In the genomic region with DNA sequence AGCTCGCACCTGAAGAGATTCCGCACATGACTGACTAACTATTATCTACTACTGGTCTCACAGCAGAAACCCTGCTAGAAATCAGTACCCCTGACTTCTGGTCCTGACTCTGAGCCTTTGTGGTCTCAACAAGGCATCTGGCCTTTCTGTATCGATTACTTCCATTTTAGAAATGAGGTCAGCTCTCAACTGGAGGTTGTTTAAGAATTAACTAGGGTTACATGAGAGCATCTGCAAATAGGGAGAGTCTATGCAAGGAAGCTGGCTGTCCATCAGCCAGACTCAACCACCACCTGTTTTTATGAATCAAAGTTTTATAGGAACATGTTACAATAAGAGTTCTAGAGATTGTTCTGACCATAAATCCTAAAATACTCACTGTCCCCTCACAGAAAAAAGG, we compare ENCODE assay signal across 12 mouse cellular contexts. TPM values are rescaled to one million over a fixed set of nuclear protein-coding genes. Genes with fewer than 3 reads are reported as not detected.
DNase-seq lines count a peak whose midpoint lies in the region; ATAC-seq and TF ChIP-seq lines count a peak whose summit lies in the region.
"Had no signal": no experiment of that assay in that cellular context is flagged by ENCODE, and none has a peak within 500 bp of the region (broad histone marks: within the 10 kb centered on the region; RNA-seq: fewer than 3 reads in every experiment).

No protein-coding gene starts in this region.

- peak overlapping the region; percentile 32; the same call in 1 of the 2 replicates for H3K9ac ChIP-seq in forebrain, embryonic 14.5 days (ENCODE audit: low read length)
- H3K9ac ChIP-seq in hindbrain, postnatal 0 days (replicated peaks; ENCODE audit: low read length), result peak overlapping the region; percentile 98
- peak overlapping the region; percentile 97; the same call in 1 of the 2 replicates for H3K9ac ChIP-seq in midbrain, embryonic 14.5 days (replicated peaks; ENCODE audit: low read length)

- H3K4me2 ChIP-seq in forebrain, embryonic 14.5 days (ENCODE audit: low read length), result peak overlapping the region; percentile 94
- peak overlapping the region; percentile 86 for H3K4me2 ChIP-seq in hindbrain, postnatal 0 days (ENCODE audit: low read depth, low read length)
- peak overlapping the region; percentile 95 for H3K4me2 ChIP-seq in midbrain, embryonic 14.5 days (ENCODE audit: low read length)

- no peaks in the 10 kb centered on the region for H3K9me3 ChIP-seq in forebrain, embryonic 14.5 days (replicated peaks; ENCODE audit: control insufficient read depth, low read length)
- H3K9me3 ChIP-seq in hindbrain, postnatal 0 days (ENCODE audit: low read length), result no peaks in the 10 kb centered on the region
- H3K9me3 ChIP-seq in midbrain, embryonic 14.5 days (ENCODE audit: control insufficient read depth, low read length), result no peaks in the 10 kb centered on the region

- H3K27me3 ChIP-seq in forebrain, embryonic 14.5 days (replicated peaks; ENCODE audit: control insufficient read depth, insufficient read depth, low read length), result no peaks in the 10 kb centered on the region
- no peaks in the 10 kb centered on the region for H3K27me3 ChIP-seq in hindbrain, postnatal 0 days (ENCODE audit: insufficient read depth, low read length)
- H3K27me3 ChIP-seq in midbrain, embryonic 14.5 days (ENCODE audit: control insufficient read depth, insufficient read depth, low read length), result no peaks in the 10 kb centered on the region

- TF ChIP-seq CTCF in left cerebral cortex, adult 2 months (IDR thresholded peaks at IDR 0.05), result no peak
- TF ChIP-seq CTCF in hindbrain, postnatal 0 days (IDR thresholded peaks at IDR 0.05; ENCODE audit: low read depth), result no peak

- no peak for ATAC-seq in forebrain, embryonic 14.5 days
- no peak for ATAC-seq in hindbrain, postnatal 0 days
- ATAC-seq in midbrain, embryonic 14.5 days (ENCODE audit: low FRiP score, low TSS enrichment), result no peak
- ATAC-seq in megakaryocyte, adult 5-6 weeks (ENCODE audit: poor library complexity, severe bottlenecking), result no peak

- H3K4me3 ChIP-seq in left cerebral cortex, adult 2 months, result peak overlapping the region; percentile 99
- H3K4me3 ChIP-seq in forebrain, embryonic 14.5 days (ENCODE audit: low read depth, low read length), result 0 out of 2 replicates have a peak overlapping the region, but pooled peaks have one; percentile 99
- H3K4me3 ChIP-seq in hindbrain, postnatal 0 days (ENCODE audit: low read length), result peak overlapping the region; percentile 99; the same call in 1 of the 2 replicates
- peak overlapping the region; percentile 100 for H3K4me3 ChIP-seq in midbrain, embryonic 14.5 days (replicated peaks; ENCODE audit: low read depth, low read length)

- H3K27ac ChIP-seq in left cerebral cortex, adult 2 months, result 0 out of 2 replicates have a peak overlapping the region, but pooled peaks have one; percentile 24
- no peak overlapping the region for H3K27ac ChIP-seq in forebrain, embryonic 14.5 days (ENCODE audit: low read depth, low read length)
- H3K27ac ChIP-seq in hindbrain, postnatal 0 days, result no peak overlapping the region
- H3K27ac ChIP-seq in midbrain, embryonic 14.5 days (replicated peaks; ENCODE audit: low read depth, low read length), result no peak overlapping the region

- DNase-seq in left cerebral cortex, adult 2 months (ENCODE audit: extremely low spot score in 1 of 2, low spot score in 2 of 2), result no peak
- DNase-seq in left cerebral cortex, postnatal 25 days (ENCODE audit: low spot score in 2 of 2), result no peak
- DNase-seq in forebrain, embryonic 14.5 days (ENCODE audit: low spot score), result no peak
- DNase-seq in hindbrain, postnatal 0 days (ENCODE audit: low spot score), result no peak
- no peak for DNase-seq in midbrain, embryonic 14.5 days
- DNase-seq in right cerebral cortex, postnatal 36 days (ENCODE audit: low spot score in 2 of 2), result no peak
- DNase-seq in testis, postnatal 10 days (ENCODE audit: low spot score), result no peak
- DNase-seq: cerebellum, adult 11 months; heart, adult 18-20 months; layer of hippocampus, adult 9-11 months; lung, adult 18-20 months had no signal

- intact Hi-C loops in left cerebral cortex, adult 2 months (cut with DNase I), result no loop called here
- intact Hi-C loops in left cerebral cortex, postnatal 25 days (cut with DNase I), result no loop called here

- peaks cover 49% of the 10 kb centered on the region for H3K36me3 ChIP-seq in forebrain, embryonic 14.5 days (ENCODE audit: control insufficient read depth, insufficient read depth, low read length)
- peaks cover 29% of the 10 kb centered on the region for H3K36me3 ChIP-seq in hindbrain, postnatal 0 days (ENCODE audit: insufficient read depth, low read length)
- peaks cover 43% of the 10 kb centered on the region for H3K36me3 ChIP-seq in midbrain, embryonic 14.5 days (ENCODE audit: control insufficient read depth, insufficient read depth, low read length)

- 87% methylated on average over 3 of the region's 3 CpGs for WGBS in forebrain, embryonic 14.5 days
- 72% methylated on average over 3 of the region's 3 CpGs for WGBS in hindbrain, postnatal 0 days
- 83% methylated on average over 3 of the region's 3 CpGs for WGBS in midbrain, embryonic 14.5 days

- peaks cover 21% of the 10 kb centered on the region for H3K4me1 ChIP-seq in forebrain, embryonic 14.5 days (ENCODE audit: control insufficient read depth, insufficient read depth, low read length)
- peaks cover 20% of the 10 kb centered on the region for H3K4me1 ChIP-seq in hindbrain, postnatal 0 days (ENCODE audit: insufficient read depth, low read length)
- peaks cover 28% of the 10 kb centered on the region for H3K4me1 ChIP-seq in midbrain, embryonic 14.5 days (ENCODE audit: control insufficient read depth, insufficient read depth, low read length)

RNA-seq across cellular contexts. Expression of gene Dynll2, which starts 2.8 kb away (rescaled TPM):
- total RNA-seq in left cerebral cortex, adult 2 months (2021), result 100 to 1,000 TPM; 578 to 608 TPM
- 100 to 1,000 TPM; 580 to 594 TPM for total RNA-seq in left cerebral cortex, postnatal 25 days (2021)
- 21.8 and 22.5 TPM in 2 replicates for polyA plus RNA-seq in forebrain, embryonic 14.5 days (2014; fragmentation: Nextera tagmentation; extraction: Ambion mirVana)
- total RNA-seq in hindbrain, postnatal 0 days (2014; rRNA removed), result 51.3 and 62.1 TPM in 2 replicates
- polyA plus RNA-seq in hindbrain, postnatal 0 days (2015; fragmentation: Nextera tagmentation; extraction: Ambion mirVana), result 59.7 and 60.5 TPM in 2 replicates
- polyA plus RNA-seq in midbrain, embryonic 14.5 days (2014; fragmentation: Nextera tagmentation; extraction: Ambion mirVana), result 28.3 and 46.5 TPM in 2 replicates
- 6.8 and 8.1 TPM in 2 replicates for total RNA-seq in megakaryocyte, adult 5-6 weeks (2015)
- 4.4 and 8.8 TPM in 2 replicates for total RNA-seq in megakaryocyte, adult 5-6 weeks (2017)

Comparison
In these comparisons a context has a peak if more than half of its experiments do, and no peak if none do; other contexts are left out.
1. H3K9ac ChIP-seq: peak in every context shown above with its lines; median percentile 98 in hindbrain, postnatal 0 days; 97 in midbrain, embryonic 14.5 days; 32 in forebrain, embryonic 14.5 days.